Comparison of ENCODE assay signal across 8 mouse cellular contexts in genomic region chr13:109116342-109117201, GRCm38 (mm10).
DNase-seq lines count a peak whose midpoint lies in the region; ATAC-seq and TF ChIP-seq lines count a peak whose summit lies in the region.

No protein-coding gene starts in this region.

- H3K4me2 ChIP-seq in heart, embryonic 13.5 days, result peak overlapping the region; percentile 93
- H3K4me2 ChIP-seq in liver, embryonic 16.5 days (ENCODE audit: low read depth, low read length), result peak overlapping the region; percentile 27

- peak overlapping the region; percentile 3; the same call in 1 of the 2 replicates for H3K4me3 ChIP-seq in thymus, adult 2 months (ENCODE audit: control insufficient read depth, insufficient read depth, low read length)
- peak overlapping the region; percentile 55 for H3K4me3 ChIP-seq in heart, embryonic 13.5 days
- H3K4me3 ChIP-seq in liver, embryonic 16.5 days (ENCODE audit: low read depth, low read length), result peak overlapping the region; percentile 2; the same call in 1 of the 2 replicates

- ATAC-seq in heart, embryonic 13.5 days (ENCODE audit: extremely low read depth, insufficient number of reproducible peaks, low FRiP score, low TSS enrichment), result no peak
- no peak for ATAC-seq in liver, embryonic 16.5 days (ENCODE audit: low read depth)

- no peaks in the 10 kb centered on the region; the same call in 1 of the 2 replicates for H3K27me3 ChIP-seq in thymus, adult 2 months (ENCODE audit: control insufficient read depth, insufficient read depth, low read length)
- peaks cover 42% of the 10 kb centered on the region for H3K27me3 ChIP-seq in heart, embryonic 13.5 days (replicated peaks)
- peaks cover 22% of the 10 kb centered on the region for H3K27me3 ChIP-seq in liver, embryonic 16.5 days (ENCODE audit: control insufficient read depth, insufficient read depth, low read depth, low read length)

- no peak for TF ChIP-seq CTCF in thymus, adult 2 months (IDR thresholded peaks at IDR 0.05; ENCODE audit: borderline replicate concordance, control insufficient read depth, extremely low read depth, insufficient read depth, low read length, poor library complexity)

- WGBS in thymus, adult 2 months, result 2% methylated on average over 59 of the region's 63 CpGs
- under 1% methylated on average over 63 of the region's 63 CpGs for WGBS in heart, embryonic 13.5 days
- WGBS in liver, embryonic 16.5 days (ENCODE audit: insufficient replicate concordance), result 1% methylated on average over 62 of the region's 63 CpGs

- no peak overlapping the region for H3K27ac ChIP-seq in thymus, adult 2 months (ENCODE audit: control insufficient read depth, insufficient read depth, low read length)
- no peak overlapping the region for H3K27ac ChIP-seq in heart, embryonic 13.5 days (replicated peaks)
- no peak overlapping the region for H3K27ac ChIP-seq in liver, embryonic 16.5 days (ENCODE audit: low read length)

- H3K36me3 ChIP-seq in thymus, adult 2 months (ENCODE audit: control insufficient read depth, insufficient read depth, low read length), result no peaks in the 10 kb centered on the region
- no peaks in the 10 kb centered on the region for H3K36me3 ChIP-seq in heart, embryonic 13.5 days
- no peaks in the 10 kb centered on the region for H3K36me3 ChIP-seq in liver, embryonic 16.5 days (ENCODE audit: control insufficient read depth, insufficient read depth)

- peaks cover 4% of the 10 kb centered on the region; the same call in 1 of the 2 replicates for H3K4me1 ChIP-seq in thymus, adult 2 months (replicated peaks; ENCODE audit: control insufficient read depth, insufficient read depth, low read length)
- H3K4me1 ChIP-seq in heart, embryonic 13.5 days, result peaks cover 10% of the 10 kb centered on the region
- no peaks in the 10 kb centered on the region; the same call in 1 of the 2 replicates for H3K4me1 ChIP-seq in liver, embryonic 16.5 days (ENCODE audit: control insufficient read depth, low read depth, low read length)

- no peak overlapping the region for H3K9ac ChIP-seq in heart, embryonic 13.5 days
- H3K9ac ChIP-seq in liver, embryonic 16.5 days (ENCODE audit: low read depth, low read length), result no peak overlapping the region

- DNase-seq in thymus, adult 2 months, result peak; percentile 3
- no peak for DNase-seq in thymus, postnatal 0 days (ENCODE audit: low spot score)
- DNase-seq in embryo, embryonic 10 days (ENCODE audit: low spot score), result peak; percentile 79
- peak; percentile 27 to 55 for DNase-seq in kidney, postnatal 36 days
- DNase-seq in right cerebral cortex, adult 18-20 months, result peak; percentile 67
- no peak for DNase-seq in natural killer cell, adult 2 months (ENCODE audit: low spot score in 2 of 2)

- H3K9me3 ChIP-seq in heart, embryonic 13.5 days, result no peaks in the 10 kb centered on the region
- no peaks in the 10 kb centered on the region for H3K9me3 ChIP-seq in liver, embryonic 16.5 days (replicated peaks; ENCODE audit: control insufficient read depth, low read length)

- TF ChIP-seq POLR2A in thymus, adult 2 months (IDR thresholded peaks at IDR 0.05; ENCODE audit: control insufficient read depth, extremely low read depth, insufficient read depth, low read length, poor library complexity), result no peak

Comparison
In these comparisons a context has a peak if more than half of its experiments do, and no peak if none do; other contexts are left out.
1. DNase-seq: peak in thymus, adult 2 months (single experiment), embryo, embryonic 10 days (single experiment), kidney, postnatal 36 days (2 of 2) and right cerebral cortex, adult 18-20 months (single experiment); none in thymus, postnatal 0 days (single experiment) and natural killer cell, adult 2 months (0 of 2).
2. H3K4me3 ChIP-seq: peak in every context shown above with its lines; median percentile 55 in heart, embryonic 13.5 days; 3 in thymus, adult 2 months; 2 in liver, embryonic 16.5 days.